8 mouse cellular contexts compared by ENCODE assay signal in the genomic region with DNA sequence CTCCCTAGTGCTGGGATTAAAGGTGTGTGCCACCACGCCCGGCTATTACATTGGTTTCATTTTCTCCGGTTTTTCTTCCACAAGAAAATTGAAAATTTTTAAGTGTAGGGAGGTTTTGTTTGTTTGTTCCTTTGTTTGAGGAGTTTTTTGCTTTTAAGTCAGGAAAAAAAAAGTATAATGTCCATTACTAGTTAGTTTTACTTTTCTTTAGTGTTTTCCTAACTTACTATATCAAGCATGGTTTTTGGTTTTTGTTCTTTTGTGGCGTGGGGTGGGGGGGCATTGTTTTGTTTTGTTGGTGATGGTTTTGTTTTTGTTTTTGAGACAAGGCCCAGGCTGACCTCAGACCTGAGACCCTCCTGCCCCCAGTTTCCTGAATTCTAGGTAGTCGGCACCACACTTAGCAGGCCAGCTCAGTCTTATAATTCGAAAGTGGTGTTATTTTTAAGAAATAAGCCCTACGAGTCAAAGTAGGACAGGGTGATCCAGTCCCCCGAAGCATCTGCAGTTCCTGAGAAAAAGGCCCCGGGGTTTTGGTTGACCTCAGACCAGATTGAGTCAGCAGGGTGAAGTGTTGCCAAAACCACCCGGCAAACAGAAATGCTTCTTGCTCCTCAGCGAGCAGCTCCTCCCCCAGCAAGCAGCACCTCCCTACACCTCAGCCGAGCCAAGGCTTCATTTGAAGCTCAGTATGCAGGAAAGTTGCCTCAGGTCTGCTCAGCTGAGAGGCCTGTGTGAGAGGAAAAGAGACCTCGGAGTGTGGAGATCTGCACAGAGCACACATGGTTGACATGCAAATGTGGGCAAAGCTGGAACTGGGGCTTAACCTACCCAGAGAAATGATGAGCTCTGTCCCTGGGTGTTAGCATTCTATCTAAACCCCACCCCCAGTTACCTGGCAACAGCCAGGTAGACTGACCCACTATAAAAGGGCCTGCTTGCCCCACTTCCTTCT. TPM values are rescaled to one million over a fixed set of nuclear protein-coding genes. Genes with fewer than 3 reads are reported as not detected.
A peak's percentile ranks its signal among the peaks of the same experiment; 100 is the strongest.
DNase-seq lines count a peak whose midpoint lies in the region; TF ChIP-seq lines count a peak whose summit lies in the region.

No protein-coding gene starts in this region.

- no peak overlapping the region for H3K4me3 ChIP-seq in lung, adult 2 months (replicated peaks; ENCODE audit: extremely low read depth, low read depth, low read length)
- no peak overlapping the region for H3K4me3 ChIP-seq in left cerebral cortex, adult 2 months
- H3K4me3 ChIP-seq in forebrain, embryonic 10.5 days: no peak overlapping the region

- peak; percentile 40 for DNase-seq in left cerebral cortex, postnatal 4 days
- DNase-seq in left cerebral cortex, adult 11 months (ENCODE audit: low spot score): no peak
- peak; percentile 62 to 72 for DNase-seq in cerebellum, postnatal 25 days
- DNase-seq in heart, postnatal 10 days: peak; percentile 70 to 75
- DNase-seq in lung, adult 2 months: peak; percentile 65
- DNase-seq in spleen, postnatal 14 days (ENCODE audit: low spot score in 2 of 2): peak; percentile 26 to 31
- DNase-seq in left cerebral cortex, adult 2 months (ENCODE audit: extremely low spot score in 1 of 2, low spot score in 2 of 2): no peak
- DNase-seq in forebrain, embryonic 10.5 days (ENCODE audit: extremely low spot score, low spot score): no peak

- H3K4me1 ChIP-seq in lung, adult 2 months (ENCODE audit: control insufficient read depth, insufficient read depth, low read length): peaks cover 19% of the 10 kb centered on the region
- H3K4me1 ChIP-seq in forebrain, embryonic 10.5 days: peaks cover 26% of the 10 kb centered on the region

- 0 out of 2 replicates have a peak, but pooled peaks have one; percentile 27 for TF ChIP-seq POLR2A in lung, adult 2 months (IDR thresholded peaks at IDR 0.05; ENCODE audit: borderline replicate concordance, extremely low read depth, low read depth, low read length)

- no peaks in the 10 kb centered on the region for H3K9me3 ChIP-seq in forebrain, embryonic 10.5 days

- 33% methylated on average over 13 of the region's 13 CpGs for WGBS in lung, adult 2 months
- WGBS in forebrain, embryonic 10.5 days: 60% methylated on average over 13 of the region's 13 CpGs

- H3K27ac ChIP-seq in left cerebral cortex, adult 2 months: no peak overlapping the region
- no peak overlapping the region for H3K27ac ChIP-seq in forebrain, embryonic 10.5 days

- peaks cover 21% of the 10 kb centered on the region for H3K27me3 ChIP-seq in forebrain, embryonic 10.5 days (ENCODE audit: poor library complexity, severe bottlenecking)

- TF ChIP-seq CTCF in lung, adult 2 months (IDR thresholded peaks at IDR 0.05; ENCODE audit: insufficient read depth, low read length): no peak
- no peak for TF ChIP-seq CTCF in left cerebral cortex, adult 2 months (IDR thresholded peaks at IDR 0.05)

- intact Hi-C loops in left cerebral cortex, postnatal 4 days (cut with DNase I): no loop called here
- intact Hi-C loops in heart, postnatal 10 days (cut with DNase I): no loop called here
- intact Hi-C loops in left cerebral cortex, adult 2 months (cut with DNase I): no loop called here

- H3K36me3 ChIP-seq in forebrain, embryonic 10.5 days (replicated peaks): no peaks in the 10 kb centered on the region

RNA-seq across cellular contexts. Expression of a gene that starts 23.1 kb away (rescaled TPM):
- 100 to 1,000 TPM in 1 of 2 experiments, 10 to 100 TPM in 1; 97.9 to 102 TPM for total RNA-seq in left cerebral cortex, postnatal 4 days (2021)
- 10 to 100 TPM; 20.9 to 22.2 TPM for total RNA-seq in heart, postnatal 10 days (2021)
- 51.1 and 70.7 TPM in 2 replicates for polyA plus RNA-seq in lung, adult 2 months (2012; rRNA removed)
- total RNA-seq in left cerebral cortex, adult 2 months (2021): 10 to 100 TPM; 52.6 to 57.7 TPM
- 6.9 and 8.5 TPM in 2 replicates for polyA plus RNA-seq in forebrain, embryonic 10.5 days (2016; fragmentation: Nextera tagmentation; extraction: Ambion mirVana)

RNA-seq across cellular contexts. Expression of a gene that starts 43.2 kb away (rescaled TPM):
- 10 to 100 TPM; 33.5 to 33.8 TPM for total RNA-seq in left cerebral cortex, postnatal 4 days (2021)
- total RNA-seq in heart, postnatal 10 days (2021): 10 to 100 TPM; 91.3 to 93.4 TPM
- polyA plus RNA-seq in lung, adult 2 months (2012; rRNA removed): 22.6 and 24.2 TPM in 2 replicates
- total RNA-seq in left cerebral cortex, adult 2 months (2021): 10 to 100 TPM; 25.7 to 30.4 TPM
- polyA plus RNA-seq in forebrain, embryonic 10.5 days (2016; fragmentation: Nextera tagmentation; extraction: Ambion mirVana): 237 and 245 TPM in 2 replicates

Comparison
In these comparisons a context has a peak if more than half of its experiments do, and no peak if none do; other contexts are left out.
1. DNase-seq: peak in left cerebral cortex, postnatal 4 days (single experiment), cerebellum, postnatal 25 days (2 of 2), heart, postnatal 10 days (2 of 2), lung, adult 2 months (single experiment) and spleen, postnatal 14 days (2 of 2); none in left cerebral cortex, adult 11 months (single experiment), left cerebral cortex, adult 2 months (0 of 2) and forebrain, embryonic 10.5 days (single experiment).